Mouse (Mus musculus) liver, embryonic 11.5 days (tissue): ENCODE results near the gene Stil. TPM values are rescaled to one million over a fixed set of nuclear protein-coding genes. Genes with fewer than 3 reads are reported as not detected.

Experiments
- ATAC-seq: fragments of 200-750 bp; cut with Nextera tagmentation; replicated peaks from 2 replicates; pipeline ENCODE4 v1.8.0; 2017; ENCODE audit warnings: moderate number of reproducible peaks, mild to moderate bottlenecking, moderate TSS enrichment, moderate library complexity; ENCODE audit not compliant: low FRiP score
- DNase-seq: peaks from one replicate; pipeline ENCODE4 v3.0.0-alpha.2; 2017; ENCODE audit warnings: low spot score
- H3K27ac ChIP-seq: fragments of 300-500 bp; sonication (generic); 2 replicates; pipeline ENCODE4 v1.5.1; 2014; ENCODE audit warnings: mild to moderate bottlenecking, low read depth, low read length, control low read depth
- H3K27me3 ChIP-seq: fragments of 300-500 bp; sonication (generic); replicated peaks from 2 replicates; pipeline ENCODE4 v1.6.1; 2014; ENCODE audit warnings: low read length, mixed read lengths; ENCODE audit not compliant: control insufficient read depth, insufficient read depth
- H3K36me3 ChIP-seq: fragments of 300-500 bp; sonication (generic); 2 replicates; pipeline ENCODE4 v1.6.1; 2014; ENCODE audit warnings: mild to moderate bottlenecking, low read length, moderate library complexity, mixed read lengths; ENCODE audit not compliant: control insufficient read depth, insufficient read depth
- H3K4me1 ChIP-seq: fragments of 300-500 bp; sonication (generic); replicated peaks from 2 replicates; pipeline ENCODE4 v1.6.1; 2014; ENCODE audit warnings: low read length, mixed read lengths; ENCODE audit not compliant: control insufficient read depth, insufficient read depth
- H3K4me2 ChIP-seq: fragments of 300-500 bp; sonication (generic); 2 replicates; pipeline ENCODE4 v1.6.1; 2014; ENCODE audit warnings: mild to moderate bottlenecking, control low read depth, moderate library complexity
- H3K4me3 ChIP-seq: fragments of 300-500 bp; sonication (generic); 2 replicates; pipeline ENCODE4 v1.5.1; 2014; ENCODE audit warnings: low read depth, low read length, control low read depth
- H3K9ac ChIP-seq: fragments of 300-500 bp; sonication (generic); 2 replicates; pipeline ENCODE4 v1.6.1; 2014; ENCODE audit warnings: low read depth, low read length, control low read depth
- H3K9me3 ChIP-seq: fragments of 300-500 bp; sonication (generic); 2 replicates; pipeline ENCODE4 v1.6.1; 2016; ENCODE audit warnings: low read length, inconsistent platforms, mixed read lengths; ENCODE audit not compliant: control insufficient read depth
- WGBS: fragments of 180-500 bp; shearing (Covaris S2); extraction: QIAGEN DNeasy Blood & Tissue Kit; methylation state at CpG from one replicate; pipeline ENCODE4 v1.1.7; 2014; 5-methylcytosine and 5-hydroxymethylcytosine counted together
- polyA plus RNA-seq: library from polyadenylated mRNA; unstranded; fragments of >200 nt; fragmentation: Nextera tagmentation; extraction: Ambion mirVana; gene quantifications from 2 replicates; pipeline ENCODE4 v1.2.1, GENCODE M21; 2014

Gene Stil
- polyA plus RNA-seq, 1 experiment from 2014 or later, result 16.2 TPM

DNA sequence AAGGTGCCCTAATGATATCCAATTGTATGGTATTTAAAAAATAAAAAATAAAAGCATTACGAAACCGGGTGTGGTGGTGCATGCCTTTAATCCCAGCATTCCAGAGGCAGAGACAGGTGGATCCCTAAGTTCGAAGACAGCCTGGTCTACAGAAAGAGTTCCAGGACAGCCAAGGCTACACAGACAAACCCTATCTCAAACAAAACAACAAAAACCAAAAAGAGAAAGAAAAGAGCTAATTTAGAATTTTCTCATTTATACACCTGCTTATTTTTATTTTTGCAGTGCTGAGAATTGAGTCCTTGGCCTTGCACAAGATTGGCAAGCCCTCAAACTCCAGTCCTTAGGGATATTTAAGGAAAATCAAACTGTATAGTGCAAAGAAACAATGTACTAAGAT is 55.7 kb downstream of the Stil start:
- H3K27me3 ChIP-seq, result peaks cover 33% of the 10 kb centered on the region
- H3K4me1 ChIP-seq, result peaks cover 26% of the 10 kb centered on the region
- 37% methylated on average over 3 of the region's 3 CpGs for WGBS
- peak overlapping the region; percentile 98 for H3K9ac ChIP-seq
- ATAC-seq (no peak), DNase-seq (no peak)
- peak overlapping the region; percentile 88 for H3K4me2 ChIP-seq
- no peaks in the 10 kb centered on the region for H3K36me3 ChIP-seq
- peak overlapping the region; percentile 98 for H3K27ac ChIP-seq
- peak overlapping the region; percentile 77 for H3K4me3 ChIP-seq
- H3K9me3 ChIP-seq, result no peaks in the 10 kb centered on the region

GRCm38 (mm10) chr4:115056371-115056920 is 56.5 kb downstream of the Stil start, which contains the start of gene Tal1:
TSS of gene Tal1 (plus strand) at chr4:115056426.
- Histone ChIP-seq H3K9ac (peak within 1 kb of the TSS; percentile 98), H3K4me1 (peaks cover 26% of the 10 kb centered on the region), H3K9me3 (no peaks in the 10 kb centered on the region), H3K4me2 (peak within 1 kb of the TSS; percentile 88), H3K27ac (peak within 1 kb of the TSS; percentile 98), H3K4me3 (peak within 1 kb of the TSS; percentile 77), H3K36me3 (no peaks in the 10 kb centered on the region), H3K27me3 (peaks cover 35% of the 10 kb centered on the region)
- DNase-seq, result peak; percentile 83
- peak; percentile 83 for ATAC-seq
- under 1% methylated on average over 58 of the region's 60 CpGs for WGBS

- Histone ChIP-seq H3K4me3 (peak overlapping the region; percentile 77), H3K27me3 (peaks cover 35% of the 10 kb centered on the region), H3K36me3 (no peaks in the 10 kb centered on the region), H3K27ac (peak overlapping the region; percentile 98), H3K9ac (peak overlapping the region; percentile 98), H3K4me1 (peaks cover 23% of the 10 kb centered on the region), H3K9me3 (no peaks in the 10 kb centered on the region), H3K4me2 (peak overlapping the region; percentile 88)
- under 1% methylated on average over 48 of the region's 48 CpGs for WGBS
- ATAC-seq (peak; percentile 48), DNase-seq (peak; percentile 78)
Measured at GRCm38 (mm10) chr4:115056921-115057673, 57.1 kb downstream of the Stil start.

DNA sequence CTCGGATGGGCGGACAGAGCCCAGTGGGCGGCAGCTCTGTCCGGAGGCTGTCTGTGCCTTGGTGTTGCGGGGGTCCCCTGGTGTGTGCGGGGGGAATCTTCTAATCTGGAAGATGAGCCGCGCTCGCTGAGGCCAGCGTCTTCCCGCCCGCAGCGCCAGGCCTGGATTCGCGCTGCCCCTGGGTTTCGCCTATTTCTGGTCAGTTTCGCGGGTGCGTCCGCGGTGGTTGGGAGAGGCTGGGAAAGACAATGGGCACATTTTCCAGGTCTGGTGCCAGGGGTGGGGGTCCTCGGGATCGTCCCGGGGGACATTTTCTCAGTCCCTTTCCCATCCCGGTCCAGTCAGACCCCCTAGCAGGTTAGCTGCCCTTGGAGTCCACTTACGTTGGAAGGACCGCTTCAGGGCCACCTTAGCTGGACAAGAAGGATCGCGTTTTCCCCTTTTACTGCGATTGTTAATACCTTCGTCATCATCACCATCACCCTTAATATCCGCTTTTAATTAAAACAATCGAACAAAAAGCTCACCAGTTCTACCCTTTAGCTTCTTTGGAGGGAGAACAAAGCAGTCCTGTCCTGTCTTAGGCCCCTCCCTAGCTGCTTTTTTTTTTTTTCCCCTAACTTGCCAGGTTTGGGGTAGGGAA is 57.8 kb downstream of the Stil start:
- ATAC-seq, result peak; percentile 7
- Histone ChIP-seq H3K4me3 (peak overlapping the region; percentile 77), H3K9me3 (no peaks in the 10 kb centered on the region), H3K9ac (peak overlapping the region; percentile 98), H3K27ac (peak overlapping the region; percentile 98), H3K4me2 (peak overlapping the region; percentile 88), H3K27me3 (peaks cover 39% of the 10 kb centered on the region), H3K4me1 (peaks cover 16% of the 10 kb centered on the region), H3K36me3 (no peaks in the 10 kb centered on the region)
- 1% methylated on average over 33 of the region's 33 CpGs for WGBS
- DNase-seq, result peak; percentile 68

- H3K27ac ChIP-seq, result peak overlapping the region; percentile 98
- peak overlapping the region; percentile 77 for H3K4me3 ChIP-seq
- peak overlapping the region; percentile 98 for H3K9ac ChIP-seq
- DNase-seq (peak; percentile 64), ATAC-seq (no peak)
- WGBS, result under 1% methylated on average over 20 of the region's 20 CpGs
- H3K4me1 ChIP-seq, result peaks cover 12% of the 10 kb centered on the region
- peak overlapping the region; percentile 88 for H3K4me2 ChIP-seq
- H3K36me3 ChIP-seq, result no peaks in the 10 kb centered on the region
- no peaks in the 10 kb centered on the region for H3K9me3 ChIP-seq
- H3K27me3 ChIP-seq, result peaks cover 41% of the 10 kb centered on the region
Measured at GRCm38 (mm10) chr4:115058317-115058761, 58.4 kb downstream of the Stil start.

- 1% methylated on average over 23 of the region's 23 CpGs for WGBS
- Histone ChIP-seq H3K27ac (peak overlapping the region; percentile 98), H3K4me2 (peak overlapping the region; percentile 88), H3K9ac (peak overlapping the region; percentile 98), H3K4me1 (peaks cover 15% of the 10 kb centered on the region), H3K36me3 (no peaks in the 10 kb centered on the region), H3K9me3 (no peaks in the 10 kb centered on the region), H3K4me3 (peak overlapping the region; percentile 77), H3K27me3 (peaks cover 44% of the 10 kb centered on the region)
- DNase-seq (peak; percentile 62), ATAC-seq (peak; percentile 15; the same call in 1 of the 2 replicates)
Measured at GRCm38 (mm10) chr4:115058871-115059590, 59.1 kb downstream of the Stil start.

GRCm38 (mm10) chr4:115059871-115060270 is 59.9 kb downstream of the Stil start:
- Histone ChIP-seq H3K9me3 (no peaks in the 10 kb centered on the region), H3K4me2 (peak overlapping the region; percentile 88), H3K27me3 (peaks cover 39% of the 10 kb centered on the region), H3K36me3 (peaks cover 4% of the 10 kb centered on the region; the same call in 1 of the 2 replicates), H3K9ac (peak overlapping the region; percentile 98), H3K4me1 (peaks cover 17% of the 10 kb centered on the region), H3K4me3 (peak overlapping the region; percentile 77), H3K27ac (peak overlapping the region; percentile 98)
- no peak for DNase-seq
- WGBS, result 3% methylated on average over 12 of the region's 12 CpGs
- ATAC-seq, result no peak

DNA sequence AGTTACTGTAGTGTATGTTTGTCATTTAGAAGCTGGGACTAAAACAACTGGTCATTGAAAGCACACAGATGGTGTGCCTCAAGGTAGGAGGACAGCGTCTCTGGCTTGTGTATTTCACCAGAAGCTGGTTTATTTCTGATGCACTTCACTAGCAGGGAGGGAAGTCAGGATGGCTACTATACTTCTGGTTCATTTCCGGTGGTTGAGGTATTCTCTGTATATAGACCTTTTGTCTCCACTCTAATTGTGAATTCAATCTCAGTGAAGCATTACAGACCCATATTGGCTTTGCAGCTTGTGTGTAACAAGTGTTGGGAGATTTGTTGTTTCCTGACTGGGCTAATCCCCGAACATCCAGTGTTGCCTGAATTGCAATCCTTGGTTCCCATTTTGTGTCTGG is 60.8 kb downstream of the Stil start:
- Histone ChIP-seq H3K36me3 (peaks cover 10% of the 10 kb centered on the region), H3K9me3 (no peaks in the 10 kb centered on the region), H3K27ac (peak overlapping the region; percentile 98), H3K4me2 (peak overlapping the region; percentile 88), H3K27me3 (peaks cover 36% of the 10 kb centered on the region), H3K9ac (peak overlapping the region; percentile 98), H3K4me3 (peak overlapping the region; percentile 77), H3K4me1 (peaks cover 10% of the 10 kb centered on the region; the same call in 1 of the 2 replicates)
- ATAC-seq (no peak), DNase-seq (no peak)
- WGBS, result 21% methylated on average over 3 of the region's 3 CpGs
